ENCODE assay signal across 9 mouse cellular contexts in the genomic region with DNA sequence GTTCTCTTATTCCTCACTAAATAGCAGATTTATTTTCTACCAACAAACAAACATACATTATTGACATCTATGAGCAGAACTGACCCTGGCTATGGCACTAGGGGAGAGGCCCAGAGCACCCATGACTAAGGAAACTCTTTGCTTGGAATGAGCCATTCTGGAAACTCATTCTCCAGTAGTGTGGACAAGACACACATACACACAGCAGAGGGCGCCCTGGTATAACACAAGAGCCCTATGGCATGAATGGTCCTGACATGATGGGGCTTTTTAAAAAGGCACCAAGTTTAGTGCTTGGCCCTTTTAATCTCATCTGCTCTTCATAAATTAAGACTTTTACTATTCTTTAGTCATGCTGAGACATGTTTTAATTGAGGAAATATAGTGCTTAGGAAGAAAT. TPM values are rescaled to one million over a fixed set of nuclear protein-coding genes. Genes with fewer than 3 reads are reported as not detected.
DNase-seq lines count a peak whose midpoint lies in the region; ATAC-seq lines count a peak whose summit lies in the region.
"Had no signal": no experiment of that assay in that cellular context is flagged by ENCODE, and none has a peak within 500 bp of the region (broad histone marks: within the 10 kb centered on the region; RNA-seq: fewer than 3 reads in every experiment).

No protein-coding gene starts in this region.

- ATAC-seq in embryonic facial prominence, embryonic 14.5 days (ENCODE audit: low read depth) = no peak
- no peak for ATAC-seq in monocyte, adult 5-6 weeks (replicated peaks; ENCODE audit: insufficient number of reproducible peaks, low FRiP score, low TSS enrichment, poor library complexity, severe bottlenecking)

- H3K4me3 ChIP-seq in embryonic facial prominence, embryonic 14.5 days (ENCODE audit: low read depth, low read length) = no peak overlapping the region
- H3K4me3 ChIP-seq: megakaryocyte, embryonic 14.5 days had no signal

- H3K9me3 ChIP-seq in embryonic facial prominence, embryonic 14.5 days (ENCODE audit: control insufficient read depth, low read length) = no peaks in the 10 kb centered on the region

- H3K4me2 ChIP-seq in embryonic facial prominence, embryonic 14.5 days (ENCODE audit: low read depth, low read length) = no peak overlapping the region

- H3K36me3 ChIP-seq in embryonic facial prominence, embryonic 14.5 days (ENCODE audit: control insufficient read depth, insufficient read depth, low read length) = no peaks in the 10 kb centered on the region

- no peak overlapping the region for H3K27ac ChIP-seq in embryonic facial prominence, embryonic 14.5 days (replicated peaks; ENCODE audit: low read depth, low read length)

- intact Hi-C loops in gastrocnemius, postnatal 14 days (cut with DNase I; ENCODE audit: low total_unique reads) = loop anchor here (10.0 kb wide), 1 partner anchor 95 kb away; no protein-coding TSS in a partner anchor

- H3K4me1 ChIP-seq in embryonic facial prominence, embryonic 14.5 days (ENCODE audit: control insufficient read depth, insufficient read depth, low read length) = no peaks in the 10 kb centered on the region
- H3K4me1 ChIP-seq: megakaryocyte, embryonic 14.5 days had no signal

- peak; percentile 28 for DNase-seq in gastrocnemius, postnatal 14 days
- no peak for DNase-seq in gastrocnemius, adult 8-10 months (ENCODE audit: low spot score in 2 of 2)
- peak; percentile 39 for DNase-seq in thymus, postnatal 4 days
- no peak for DNase-seq in thymus, postnatal 10 days (ENCODE audit: low spot score in 2 of 2)
- peak; percentile 75 for DNase-seq in embryonic facial prominence, embryonic 14.5 days (ENCODE audit: low spot score)
- DNase-seq in layer of hippocampus, postnatal 36 days = peak; percentile 56 to 69
- peak; percentile 25 for DNase-seq in retina, adult 2 months (ENCODE audit: low read depth, low spot score)

- H3K9ac ChIP-seq in embryonic facial prominence, embryonic 14.5 days (ENCODE audit: low read depth, low read length) = no peak overlapping the region

- H3K27me3 ChIP-seq in embryonic facial prominence, embryonic 14.5 days (replicated peaks; ENCODE audit: control insufficient read depth, insufficient read depth, low read length) = no peaks in the 10 kb centered on the region
- H3K27me3 ChIP-seq: megakaryocyte, embryonic 14.5 days had no signal

- 4% methylated on average over 1 of the region's 1 CpGs for WGBS in embryonic facial prominence, embryonic 14.5 days

RNA-seq across cellular contexts. Expression of gene Sln, which starts 40.1 kb away (rescaled TPM):
- total RNA-seq in gastrocnemius, postnatal 14 days (2021) = 10 to 100 TPM in 1 of 2 experiments, 1 to 10 TPM in 1; 2.7 to 16.8 TPM
- 1 to 10 TPM in 1 of 4 experiments, under 1 TPM in 3; 0.39 to 1.1 (median 0.65) TPM for total RNA-seq in gastrocnemius, adult 8-10 months (2022)
- 177 and 295 TPM in 2 replicates for polyA plus RNA-seq in embryonic facial prominence, embryonic 14.5 days (2014; fragmentation: Nextera tagmentation; extraction: Ambion mirVana)
- under 1 TPM; 0.35 to 0.58 TPM for total RNA-seq in layer of hippocampus, postnatal 36 days (2021)
- not detected in 3 replicates for total RNA-seq in monocyte, adult 5-6 weeks (2017)

Comparison
In these comparisons a context has a peak if more than half of its experiments do, and no peak if none do; other contexts are left out.
1. DNase-seq: peak in gastrocnemius, postnatal 14 days (single experiment), thymus, postnatal 4 days (single experiment), embryonic facial prominence, embryonic 14.5 days (single experiment), layer of hippocampus, postnatal 36 days (2 of 2) and retina, adult 2 months (single experiment); none in gastrocnemius, adult 8-10 months (0 of 2) and thymus, postnatal 10 days (0 of 2).